Mouse (Mus musculus) stomach, postnatal 0 days (tissue): Measurements from ENCODE around the gene Mast4.

ENCODE experiments used
- CTCF ChIP-seq: IDR thresholded peaks from 2 replicates; pipeline ENCODE4 v1.5.1; 2016; ENCODE audit warnings: antibody characterized with exemption, low read depth, mild to moderate bottlenecking, moderate library complexity
- EP300 ChIP-seq: optimal IDR thresholded peaks from 2 replicates; pipeline ENCODE3; 2016; ENCODE audit warnings: antibody characterized with exemption

GRCm38 (mm10) chr13:103260414-103260813 is 73.9 kb downstream of the Mast4 start:
- TF ChIP-seq CTCF (no peak), EP300 (no peak)
